Mouse (Mus musculus): ENCODE measurements around the gene Vkorc1. TPM values are rescaled to one million over a fixed set of nuclear protein-coding genes. Genes with fewer than 3 reads are reported as not detected.

Vkorc1 gene
- polyA plus RNA-seq, 1 experiment = 26.7 TPM

DNA sequence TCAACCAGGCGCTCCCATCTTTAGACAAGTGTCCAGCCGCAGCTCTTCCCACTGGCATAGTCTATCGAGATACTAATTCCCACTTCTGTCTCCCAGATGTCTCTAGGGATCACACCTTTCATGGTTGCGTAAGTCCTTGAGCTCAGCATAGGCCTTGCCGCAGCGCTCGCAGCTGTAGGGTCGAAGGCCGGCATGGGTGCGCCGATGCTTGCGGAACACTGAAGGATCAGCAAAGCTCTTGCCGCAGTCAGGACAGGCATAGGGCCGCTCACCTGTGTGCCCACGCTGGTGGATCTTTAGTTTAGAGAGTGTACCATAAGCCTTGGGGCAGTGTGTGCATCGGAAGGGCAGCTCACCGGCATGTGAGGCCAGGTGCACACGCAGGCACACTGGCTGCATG is 27.8 kb downstream of the Vkorc1 start:
- H3K27me3 ChIP-seq (replicated peaks) = no peaks in the 10 kb centered on the region
- H3K4me3 ChIP-seq (replicated peaks) = peak overlapping the region; percentile 46
- peaks cover 82% of the 10 kb centered on the region for H3K36me3 ChIP-seq (replicated peaks; ENCODE audit: low read length)
- H3K4me1 ChIP-seq = peaks cover 51% of the 10 kb centered on the region
- TF ChIP-seq GATA1 (IDR thresholded peaks at IDR 0.05; ENCODE audit: borderline replicate concordance, low read length) (no peak), FLI1 (IDR thresholded peaks at IDR 0.05; ENCODE audit: low read length) (no peak)
- H3K9me3 ChIP-seq = no peaks in the 10 kb centered on the region

DNA sequence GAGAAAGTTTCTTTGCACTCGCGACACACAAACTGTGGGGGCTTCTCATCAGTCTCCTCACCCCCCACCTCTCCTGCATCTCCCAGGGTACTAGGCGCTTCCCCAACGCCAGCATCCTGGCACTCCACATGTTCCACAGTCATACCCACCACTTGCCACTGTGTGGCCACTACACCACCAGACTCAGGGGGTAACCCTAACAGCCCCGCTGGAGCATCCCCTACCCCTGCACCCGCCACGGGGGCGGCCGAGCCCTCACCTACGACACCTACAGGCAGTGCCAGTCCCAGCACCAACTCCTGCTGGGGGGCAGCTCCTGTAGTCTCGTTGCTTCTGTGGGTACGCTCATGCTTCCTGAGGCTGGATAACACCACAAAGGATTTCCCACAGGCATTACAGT is 29.0 kb downstream of the Vkorc1 start:
- peaks cover 43% of the 10 kb centered on the region for H3K4me1 ChIP-seq
- H3K27me3 ChIP-seq (replicated peaks) = no peaks in the 10 kb centered on the region
- no peak overlapping the region for H3K4me3 ChIP-seq (replicated peaks)
- peaks cover 79% of the 10 kb centered on the region for H3K36me3 ChIP-seq (replicated peaks; ENCODE audit: low read length)
- H3K9me3 ChIP-seq = no peaks in the 10 kb centered on the region
- no peak for TF ChIP-seq FLI1 (IDR thresholded peaks at IDR 0.05; ENCODE audit: low read length)
- no peak for TF ChIP-seq GATA1 (IDR thresholded peaks at IDR 0.05; ENCODE audit: borderline replicate concordance, low read length)

DNA sequence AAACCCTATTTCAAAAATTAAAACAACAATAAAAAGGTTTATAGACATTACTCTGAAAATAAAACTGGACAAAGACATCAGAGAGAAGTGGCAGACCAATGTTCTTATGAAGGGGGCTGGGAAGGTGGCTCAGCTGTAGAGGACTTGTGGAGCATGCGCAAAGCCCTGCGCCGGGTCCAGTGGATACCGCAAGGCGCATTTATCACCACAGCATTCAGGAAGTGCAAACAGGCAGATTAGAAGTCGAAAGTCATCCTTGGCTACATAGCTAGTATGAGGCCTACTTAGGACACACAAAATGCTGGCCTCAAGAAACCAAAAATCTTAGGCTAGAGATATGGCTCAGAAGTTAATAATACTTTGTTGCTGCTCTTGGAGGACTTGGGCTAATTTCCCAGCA is 37.2 kb downstream of the Vkorc1 start:
- Histone ChIP-seq H3K36me3 (replicated peaks; ENCODE audit: low read length) (peaks cover 33% of the 10 kb centered on the region), H3K27me3 (replicated peaks) (no peaks in the 10 kb centered on the region), H3K9me3 (no peaks in the 10 kb centered on the region), H3K4me3 (replicated peaks) (peak overlapping the region; percentile 59), H3K4me1 (peaks cover 50% of the 10 kb centered on the region)
- 0 out of 3 replicates have a peak, but pooled peaks have one; percentile 18 for TF ChIP-seq GATA1 (IDR thresholded peaks at IDR 0.05; ENCODE audit: borderline replicate concordance, low read length)
- no peak for TF ChIP-seq FLI1 (IDR thresholded peaks at IDR 0.05; ENCODE audit: low read length)

DNA sequence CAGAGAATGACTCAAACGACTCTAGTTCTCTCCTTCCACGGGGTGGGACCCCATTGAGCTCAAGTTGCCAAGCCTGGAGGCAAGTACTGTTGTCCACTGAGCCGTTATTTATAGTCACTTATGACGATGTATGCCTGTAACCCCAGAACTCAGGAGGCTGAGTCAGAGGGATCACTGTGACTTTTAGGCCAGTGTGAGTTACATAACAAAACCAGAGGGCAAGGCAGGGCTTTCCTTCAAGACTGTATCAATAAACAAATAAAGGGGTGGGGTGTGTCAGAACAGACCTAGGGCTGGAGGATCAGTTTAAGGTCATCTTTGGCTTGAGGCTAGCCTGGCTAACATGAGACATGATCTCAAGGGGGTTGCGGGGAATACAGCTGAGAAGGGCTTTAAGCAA is 44.5 kb downstream of the Vkorc1 start:
- Histone ChIP-seq H3K4me3 (replicated peaks) (peak overlapping the region; percentile 86), H3K4me1 (peaks cover 80% of the 10 kb centered on the region), H3K9me3 (no peaks in the 10 kb centered on the region), H3K36me3 (replicated peaks; ENCODE audit: low read length) (peaks cover 65% of the 10 kb centered on the region), H3K27me3 (replicated peaks) (no peaks in the 10 kb centered on the region)
- TF ChIP-seq GATA1 (IDR thresholded peaks at IDR 0.05; ENCODE audit: borderline replicate concordance, low read length) = no peak
- no peak for TF ChIP-seq FLI1 (IDR thresholded peaks at IDR 0.05; ENCODE audit: low read length)

DNA sequence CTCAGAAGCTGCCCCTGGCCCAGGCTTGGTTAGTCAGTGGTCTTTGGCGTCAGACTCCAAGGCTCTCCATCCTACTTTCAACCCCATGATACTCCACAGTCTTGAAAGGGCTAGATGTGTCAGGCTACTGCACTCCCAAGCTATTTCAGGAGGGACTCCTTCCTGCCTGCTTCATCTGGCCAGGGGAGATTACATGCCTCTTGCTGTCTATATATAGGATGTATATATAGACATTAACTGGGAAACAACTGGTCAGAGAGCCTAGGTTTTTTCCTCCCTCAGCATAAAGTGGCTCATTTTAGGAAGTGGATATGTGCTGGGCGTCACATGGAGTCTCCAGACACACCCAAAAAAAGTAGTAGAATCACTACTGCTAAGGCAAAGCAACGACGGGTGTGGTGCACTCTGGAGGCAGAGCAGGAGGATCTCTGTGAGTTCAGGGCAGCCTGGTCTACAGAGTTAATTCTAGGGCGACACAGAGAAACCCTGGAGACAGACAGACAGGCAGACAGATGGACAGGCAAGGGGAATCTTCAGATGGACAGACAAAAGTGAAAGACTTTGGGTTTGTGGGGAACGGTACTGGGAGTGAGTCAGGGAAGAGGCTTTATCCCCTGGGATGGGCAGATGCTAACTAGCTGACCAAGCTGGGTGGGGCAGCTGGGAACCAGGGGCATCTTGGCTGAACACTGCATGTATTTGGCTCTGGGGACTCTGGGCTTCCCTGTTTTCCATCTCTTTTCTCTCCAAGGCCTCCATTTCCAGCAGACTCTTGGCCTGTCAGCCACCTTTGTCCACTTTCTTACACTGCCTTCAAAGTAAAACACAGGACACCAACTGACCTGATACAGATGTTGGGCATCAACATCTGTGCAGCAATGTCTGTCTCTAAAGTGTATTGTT is 45.2 kb downstream of the Vkorc1 start:
- H3K4me1 ChIP-seq = peaks cover 80% of the 10 kb centered on the region
- TF ChIP-seq FLI1 (IDR thresholded peaks at IDR 0.05; ENCODE audit: low read length) = no peak; the same call in 1 of the 2 replicates
- peak; percentile 63; the same call in 1 of the 3 replicates for TF ChIP-seq GATA1 (IDR thresholded peaks at IDR 0.05; ENCODE audit: borderline replicate concordance, low read length)
- H3K4me3 ChIP-seq (replicated peaks) = peak overlapping the region; percentile 86
- peaks cover 66% of the 10 kb centered on the region for H3K36me3 ChIP-seq (replicated peaks; ENCODE audit: low read length)
- H3K9me3 ChIP-seq = no peaks in the 10 kb centered on the region
- H3K27me3 ChIP-seq (replicated peaks) = no peaks in the 10 kb centered on the region

Other genes starting within 250 kb of the Vkorc1 start
- gene Bcl7c, start 186.7 kb downstream of the Vkorc1 start, polyA plus RNA-seq (2012; ENCODE audit: insufficient read depth, low replicate concordance) = 52.6 and 165 TPM in 2 replicates
- not detected in 2 replicates for gene Ctf1, start 182.9 kb downstream of the Vkorc1 start, polyA plus RNA-seq (2012; ENCODE audit: insufficient read depth, low replicate concordance)
- not detected in 2 replicates for gene Ctf2, start 163.5 kb downstream of the Vkorc1 start, polyA plus RNA-seq (2012; ENCODE audit: insufficient read depth, low replicate concordance)
- gene Fbxl19, start 151.1 kb downstream of the Vkorc1 start, polyA plus RNA-seq (2012; ENCODE audit: insufficient read depth, low replicate concordance) = 54.6 and 102 TPM in 2 replicates
- gene Orai3, start 125.8 kb downstream of the Vkorc1 start, polyA plus RNA-seq (2012; ENCODE audit: insufficient read depth, low replicate concordance) = 27.3 and 62.4 TPM in 2 replicates
- 32.9 and 47.6 TPM in 2 replicates for gene Setd1a, start 118.9 kb downstream of the Vkorc1 start, polyA plus RNA-seq (2012; ENCODE audit: insufficient read depth, low replicate concordance)
- not detected in 2 replicates for gene Gm49388, start 110.0 kb downstream of the Vkorc1 start, polyA plus RNA-seq (2012; ENCODE audit: insufficient read depth, low replicate concordance)
- gene Hsd3b7, start 95.0 kb downstream of the Vkorc1 start, polyA plus RNA-seq (2012; ENCODE audit: insufficient read depth, low replicate concordance) = 13.9 and 53.3 TPM in 2 replicates
- 27.2 and 167 TPM in 2 replicates for gene Stx4a, start 71.3 kb downstream of the Vkorc1 start, polyA plus RNA-seq (2012; ENCODE audit: insufficient read depth, low replicate concordance)
- 0.02 TPM in 1 of 2 replicates, not detected in the other for gene Stx1b, start 71.1 kb downstream of the Vkorc1 start, polyA plus RNA-seq (2012; ENCODE audit: insufficient read depth, low replicate concordance)
- gene Zfp646, start 19.4 kb downstream of the Vkorc1 start, polyA plus RNA-seq (2012; ENCODE audit: insufficient read depth, low replicate concordance) = 1.0 and 6.3 TPM in 2 replicates
- 9.4 and 18.0 TPM in 2 replicates for gene Zfp668, start 18.8 kb downstream of the Vkorc1 start, polyA plus RNA-seq (2012; ENCODE audit: insufficient read depth, low replicate concordance)
- gene Prss53, start 4.6 kb downstream of the Vkorc1 start, polyA plus RNA-seq (2012; ENCODE audit: insufficient read depth, low replicate concordance) = 0.44 TPM in 1 of 2 replicates, not detected in the other
- gene Gm21974, start 163 bp downstream of the Vkorc1 start, polyA plus RNA-seq (2012; ENCODE audit: insufficient read depth, low replicate concordance) = not detected in 2 replicates
- 36.9 and 149 TPM in 2 replicates for gene Bckdk, start 8.5 kb upstream of the Vkorc1 start, polyA plus RNA-seq (2012; ENCODE audit: insufficient read depth, low replicate concordance)
- 2.6 and 4.8 TPM in 2 replicates for gene Kat8, start 16.9 kb upstream of the Vkorc1 start, polyA plus RNA-seq (2012; ENCODE audit: insufficient read depth, low replicate concordance)
- gene Prss8, start 34.5 kb upstream of the Vkorc1 start, polyA plus RNA-seq (2012; ENCODE audit: insufficient read depth, low replicate concordance) = not detected in 2 replicates
- gene Prss36, start 51.1 kb upstream of the Vkorc1 start, polyA plus RNA-seq (2012; ENCODE audit: insufficient read depth, low replicate concordance) = 2.7 and 10.0 TPM in 2 replicates
- 25.6 and 318 TPM in 2 replicates for gene Fus, start 71.8 kb upstream of the Vkorc1 start, polyA plus RNA-seq (2012; ENCODE audit: insufficient read depth, low replicate concordance)
- gene Pycard, start 98.2 kb upstream of the Vkorc1 start, polyA plus RNA-seq (2012; ENCODE audit: insufficient read depth, low replicate concordance) = 1.1 and 17.0 TPM in 2 replicates
- gene Trim72, start 108.3 kb upstream of the Vkorc1 start, polyA plus RNA-seq (2012; ENCODE audit: insufficient read depth, low replicate concordance) = 0.50 TPM in 1 of 2 replicates, not detected in the other
- gene Itgam, start 167.0 kb upstream of the Vkorc1 start, polyA plus RNA-seq (2012; ENCODE audit: insufficient read depth, low replicate concordance) = 0.69 and 6.0 TPM in 2 replicates
- not detected in 2 replicates for gene Gm49368, start 167.1 kb upstream of the Vkorc1 start, polyA plus RNA-seq (2012; ENCODE audit: insufficient read depth, low replicate concordance)
- not detected in 2 replicates for gene Itgax, start 233.9 kb upstream of the Vkorc1 start, polyA plus RNA-seq (2012; ENCODE audit: insufficient read depth, low replicate concordance)